Mouse (Mus musculus): ENCODE results near the gene Arid2.
"Not testable (repeated sequence)": the region's sequence is repeated elsewhere in the genome, so short reads cannot be mapped to it uniquely, and the experiment has no call there.

Arid2 gene

DNA sequence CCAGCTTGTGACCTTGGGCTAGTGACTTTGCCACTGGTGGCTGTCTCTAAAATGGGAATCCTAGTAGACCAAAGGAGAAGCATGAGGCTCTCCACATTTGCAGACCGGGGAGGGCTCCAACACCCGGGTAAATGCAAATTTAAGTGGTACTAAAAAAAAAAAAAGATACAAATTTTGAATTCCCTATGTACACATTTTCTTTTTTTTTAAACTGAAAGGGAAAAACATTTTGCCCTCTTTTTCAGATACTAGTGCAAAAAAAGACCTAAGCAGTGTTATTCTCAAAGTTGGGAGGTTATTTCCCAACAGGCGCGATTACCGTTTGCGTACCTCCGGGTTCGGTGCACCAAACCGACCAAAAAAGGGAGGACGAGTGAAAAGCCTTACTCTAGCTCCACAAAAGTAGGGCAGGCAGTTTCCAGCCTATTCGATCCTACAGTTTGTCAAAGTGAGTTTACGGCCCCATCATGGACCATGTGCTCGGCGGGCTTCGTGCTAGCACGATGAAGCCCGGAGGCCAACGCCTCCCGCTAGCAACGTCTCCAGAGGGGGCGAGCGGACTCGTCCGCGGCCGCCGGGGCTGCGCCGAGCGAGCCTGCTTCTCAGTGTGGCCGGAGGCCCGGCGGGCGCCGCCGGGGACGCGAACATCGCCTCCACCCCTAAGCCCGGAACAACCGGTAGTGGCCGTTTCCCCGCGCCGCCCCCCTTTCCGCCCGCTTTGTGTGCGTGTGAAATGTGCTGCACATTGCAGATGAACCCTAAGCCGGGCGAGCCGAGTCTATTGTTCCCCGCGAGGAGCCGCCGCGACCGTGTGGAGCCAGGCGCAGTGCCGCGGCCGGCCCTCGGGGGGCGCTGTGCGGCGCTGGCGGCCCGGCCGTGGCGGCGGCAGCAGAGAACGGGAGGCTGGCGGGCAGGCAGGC lies 1.0 kb upstream of the Arid2 start:
- peak; percentile 92 to 98 for DNase-seq (ENCODE audit: low spot score in 2 of 2)

DNA sequence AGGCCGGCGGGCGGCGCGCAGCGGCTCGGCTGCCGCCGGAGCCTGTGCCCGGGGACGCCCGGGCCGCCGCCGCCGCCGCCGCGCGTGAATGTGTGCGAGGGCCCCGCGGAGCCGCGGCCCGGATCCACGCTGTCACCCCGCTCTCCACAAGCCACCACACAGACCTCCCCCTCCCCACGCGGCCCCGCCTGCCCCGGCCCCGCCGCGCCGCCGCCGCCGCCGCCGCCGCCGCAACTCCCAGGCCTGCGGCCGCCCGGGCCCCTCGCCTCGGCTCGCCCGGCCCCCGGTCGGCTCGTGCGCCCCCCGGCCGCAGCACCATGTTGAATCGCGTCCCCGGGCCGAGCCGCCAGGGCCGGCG lies 404 bp upstream of the Arid2 start:
- no peak for DNase-seq (ENCODE audit: low spot score in 2 of 2)

DNA sequence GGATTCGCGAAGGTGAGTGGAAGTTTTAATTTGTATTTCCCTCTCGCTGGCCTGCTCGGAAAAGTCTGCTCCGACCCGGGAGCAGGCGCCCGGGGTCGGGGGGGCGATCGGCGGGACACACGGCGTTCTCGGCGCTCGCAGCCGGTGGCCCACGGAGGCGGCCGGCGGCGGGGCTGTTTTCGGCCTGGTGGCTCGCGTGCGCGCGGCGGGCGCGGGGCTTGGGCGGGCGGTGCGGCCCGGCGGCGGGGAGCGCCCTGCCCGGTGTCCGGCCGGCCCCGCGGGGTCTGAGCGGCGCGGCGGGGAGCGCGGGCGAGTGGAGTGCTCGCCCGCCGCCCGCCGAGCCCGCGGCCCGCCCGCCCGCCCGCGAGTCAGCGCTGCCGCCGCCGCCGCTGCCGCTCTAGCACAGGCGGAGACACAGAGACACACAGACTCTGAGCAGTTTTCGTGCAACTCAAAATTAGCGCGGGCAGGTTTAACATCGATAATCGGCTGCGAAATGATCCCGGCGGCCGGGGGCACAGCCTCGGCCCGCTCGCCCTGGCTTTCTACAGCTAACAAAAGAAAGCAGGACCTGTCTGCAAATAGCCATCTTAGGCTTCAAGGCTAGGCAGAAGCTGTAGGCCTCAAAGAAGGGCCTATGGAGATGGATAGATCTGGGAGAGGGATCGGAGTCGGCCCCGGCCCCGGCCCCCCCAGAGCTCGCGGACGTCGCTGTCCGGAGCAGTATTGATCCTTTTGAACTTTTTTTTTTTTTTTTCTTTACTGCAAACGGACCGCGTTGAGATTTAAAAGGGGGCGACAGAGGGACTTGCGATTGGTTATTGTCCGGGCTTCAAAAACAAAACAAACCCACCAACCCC lies 888 bp downstream of the Arid2 start:
- peak; percentile 61 to 86 for DNase-seq (ENCODE audit: low spot score in 2 of 2)

DNA sequence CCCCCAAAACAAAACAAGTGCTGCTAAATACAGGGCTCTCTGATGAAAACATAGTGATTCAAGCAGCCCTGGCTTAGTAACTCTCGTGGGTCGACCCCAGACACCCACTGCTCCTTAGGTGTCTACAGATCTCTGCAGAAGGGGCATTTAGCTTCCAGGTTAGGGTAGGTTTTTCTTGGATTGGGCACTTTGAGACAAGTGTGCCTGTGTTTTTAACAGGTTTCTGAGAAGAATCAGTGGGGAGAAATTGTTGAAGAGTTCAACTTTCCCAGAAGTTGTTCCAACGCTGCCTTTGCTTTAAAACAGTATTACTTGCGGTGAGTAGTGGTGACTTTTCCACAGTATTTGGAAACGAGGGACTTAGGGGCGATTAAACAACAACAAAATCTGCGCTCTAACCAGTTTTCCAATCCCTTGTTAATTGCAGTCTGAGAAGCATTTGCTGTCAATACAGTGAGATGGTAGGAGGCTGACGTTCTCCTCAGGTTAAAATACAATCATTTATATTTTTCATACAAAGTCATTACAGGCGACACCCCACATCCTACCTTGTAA lies 1.6 kb downstream of the Arid2 start:
- no peak for DNase-seq (ENCODE audit: low spot score in 2 of 2)

DNA sequence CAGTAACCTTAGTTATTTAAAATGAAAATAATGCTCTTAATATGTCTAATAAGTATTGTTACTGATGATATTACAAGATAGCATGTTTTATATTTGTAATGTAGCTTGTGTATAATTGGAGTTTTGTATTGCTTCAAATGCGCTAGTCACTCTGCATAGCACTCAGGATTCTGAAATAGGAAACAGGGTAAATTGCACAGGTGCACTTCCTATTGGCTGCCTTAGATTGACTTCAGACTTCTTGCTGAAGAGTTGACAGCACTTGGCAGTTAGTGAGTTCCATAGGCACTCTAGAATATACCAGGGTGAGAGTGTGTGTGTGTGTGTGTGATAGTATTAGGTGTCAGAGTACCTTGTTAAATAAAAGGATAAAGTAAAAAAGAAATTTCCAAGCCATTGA lies 2.7 kb downstream of the Arid2 start:
- DNase-seq (ENCODE audit: low spot score in 2 of 2) = no peak

DNA sequence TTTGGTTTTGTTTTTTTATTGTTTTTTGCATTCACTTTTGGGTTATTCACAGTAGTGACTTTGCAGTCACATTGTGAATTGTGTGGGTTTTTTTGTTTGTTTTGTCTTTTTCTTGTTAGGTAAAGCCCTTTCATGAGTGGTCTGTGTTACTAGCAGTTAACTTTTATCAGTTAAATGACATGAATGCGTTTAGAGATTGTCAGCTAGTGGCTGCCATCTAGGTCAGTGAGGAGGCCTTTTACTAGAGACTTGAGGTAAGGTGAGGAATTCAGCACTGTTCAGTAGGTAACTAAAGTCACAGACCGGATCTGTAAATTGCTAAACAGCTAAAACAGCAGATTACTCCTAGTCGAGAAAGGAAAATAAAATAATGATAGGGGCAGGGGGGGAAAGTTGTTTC lies 6.1 kb downstream of the Arid2 start:
- no peak for DNase-seq (ENCODE audit: low spot score in 2 of 2)

DNA sequence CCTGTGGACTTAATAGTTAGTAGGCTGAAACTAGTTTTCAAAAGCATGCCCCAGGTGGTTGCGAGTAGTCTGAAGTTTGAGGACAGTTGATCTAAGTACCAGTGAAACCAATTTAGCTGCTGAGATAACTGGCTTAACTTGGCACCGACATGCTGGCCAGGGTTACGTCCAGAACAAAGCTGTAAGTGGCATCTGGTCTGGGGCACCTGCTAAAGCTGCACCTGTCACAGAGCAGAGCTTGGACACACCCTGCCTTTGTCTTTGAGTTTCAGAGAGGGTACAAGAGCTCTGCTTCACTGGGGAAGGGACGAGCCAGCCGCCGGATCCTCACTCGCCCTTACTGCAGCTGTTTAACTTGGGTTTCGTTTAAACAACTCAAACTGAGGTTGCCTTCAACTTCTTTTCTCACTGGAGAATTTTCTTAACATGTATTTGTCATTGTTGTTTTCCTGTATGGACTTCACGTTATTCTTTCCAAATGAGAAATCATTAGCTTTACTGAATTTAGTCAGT lies 9.8 kb downstream of the Arid2 start:
- no peak for DNase-seq (ENCODE audit: low spot score in 2 of 2)

DNA sequence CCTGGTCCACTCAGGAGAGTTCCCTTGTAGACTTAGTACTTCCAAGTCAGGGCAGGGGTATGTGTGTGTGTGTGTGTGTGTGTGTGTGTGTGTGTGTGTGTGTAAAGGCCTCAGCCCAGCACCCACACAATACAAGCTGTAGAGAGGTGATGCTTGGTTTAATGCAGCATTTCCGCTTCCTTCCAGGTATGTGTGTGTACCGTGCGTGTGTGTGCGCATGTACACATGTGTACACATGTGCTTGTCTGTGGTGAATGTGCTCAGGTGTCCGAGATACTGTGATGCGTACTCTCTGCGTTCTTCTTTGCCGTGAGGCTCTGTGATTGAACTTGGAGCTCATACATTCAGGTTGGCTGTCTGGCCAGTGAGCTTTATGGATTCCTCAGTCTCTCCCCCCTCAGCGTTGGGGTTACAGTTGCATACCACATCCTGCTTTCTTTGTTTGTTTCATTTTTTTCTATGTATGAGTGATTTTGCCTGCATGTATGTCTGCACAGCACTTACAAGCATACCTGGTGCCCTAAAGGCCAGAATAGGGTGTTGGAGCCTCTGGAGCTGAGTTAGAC lies 10.4 kb downstream of the Arid2 start:
- DNase-seq (ENCODE audit: low spot score in 2 of 2) = no peak

DNA sequence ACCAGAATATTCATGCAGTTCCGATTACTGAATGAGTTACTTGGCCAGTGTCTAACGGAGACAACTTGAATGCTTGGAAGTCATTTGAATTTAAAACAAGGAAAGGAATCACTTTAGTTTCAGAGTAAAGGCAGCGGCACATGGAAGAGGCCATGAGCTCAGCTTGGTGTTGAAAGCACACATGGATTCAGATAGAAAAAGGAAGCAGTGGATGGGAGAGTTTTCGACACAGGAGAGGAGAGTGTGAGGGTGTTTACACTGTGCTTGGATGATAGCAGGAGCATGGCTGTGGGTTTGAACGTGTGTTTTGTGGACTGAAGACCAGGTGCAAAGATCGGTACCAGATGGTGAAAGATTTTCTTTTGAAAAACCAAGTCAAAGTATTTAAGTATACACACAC lies 22.0 kb downstream of the Arid2 start:
- DNase-seq (ENCODE audit: low spot score in 2 of 2) = no peak

DNA sequence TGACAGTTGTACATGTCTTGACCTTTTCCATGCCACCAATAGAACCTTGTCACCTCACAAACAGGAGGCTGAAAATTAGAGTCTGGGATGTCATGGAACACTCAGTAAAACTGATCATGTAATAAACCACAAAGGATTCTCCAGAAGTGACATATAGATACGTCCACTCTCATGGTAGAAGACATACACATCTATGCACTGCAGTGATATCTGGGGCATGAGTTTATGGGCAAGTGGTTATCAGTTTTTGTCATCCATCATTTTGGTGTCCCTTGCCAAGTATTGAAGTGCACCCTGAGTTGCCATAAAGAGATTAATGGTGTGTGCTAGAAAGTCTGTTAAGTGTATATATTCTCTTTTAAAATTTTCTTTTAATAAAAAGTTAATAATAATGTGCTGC lies 25.6 kb downstream of the Arid2 start:
- DNase-seq (ENCODE audit: low spot score in 2 of 2) = no peak

DNA sequence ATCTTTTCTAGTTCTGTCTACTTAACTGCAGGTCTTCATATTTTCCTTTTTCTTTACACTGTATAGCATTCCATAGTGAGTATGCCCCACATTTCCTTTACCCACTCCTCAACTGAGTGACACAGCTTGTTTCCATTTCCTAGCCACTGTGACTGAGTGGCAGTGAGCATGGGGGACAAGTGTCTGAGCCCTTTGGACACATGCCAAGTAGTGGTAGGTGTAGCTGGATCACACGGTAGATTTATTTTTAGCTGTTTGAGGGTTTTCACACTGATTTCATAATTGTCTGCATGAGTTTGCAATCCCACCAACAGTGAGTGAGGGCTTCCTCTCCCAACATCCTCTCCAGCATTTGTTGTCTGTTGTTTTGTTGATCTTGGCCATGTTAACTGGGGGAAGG lies 28.3 kb downstream of the Arid2 start:
- DNase-seq (ENCODE audit: low spot score in 2 of 2) = no peak

DNA sequence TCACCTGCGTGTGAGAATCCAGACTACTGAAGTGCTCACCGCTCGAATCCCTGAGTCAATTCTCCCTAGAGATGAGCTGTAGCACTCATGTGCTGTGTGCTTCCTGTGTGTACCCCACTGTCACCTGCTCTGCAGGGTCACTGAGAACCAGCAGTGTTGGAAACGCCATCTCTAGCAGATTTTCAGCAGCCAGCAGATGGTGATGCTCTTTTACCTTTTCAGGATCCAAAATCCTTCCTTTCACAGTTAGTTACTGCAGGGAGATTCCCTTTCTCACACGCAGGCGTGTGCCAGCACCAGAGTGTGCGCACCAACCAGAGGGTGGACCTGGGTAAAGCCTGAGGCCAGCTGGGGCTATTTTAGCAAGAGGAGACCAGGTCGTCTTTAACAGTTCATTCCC lies 32.0 kb downstream of the Arid2 start:
- no peak for DNase-seq (ENCODE audit: low spot score in 2 of 2)

DNA sequence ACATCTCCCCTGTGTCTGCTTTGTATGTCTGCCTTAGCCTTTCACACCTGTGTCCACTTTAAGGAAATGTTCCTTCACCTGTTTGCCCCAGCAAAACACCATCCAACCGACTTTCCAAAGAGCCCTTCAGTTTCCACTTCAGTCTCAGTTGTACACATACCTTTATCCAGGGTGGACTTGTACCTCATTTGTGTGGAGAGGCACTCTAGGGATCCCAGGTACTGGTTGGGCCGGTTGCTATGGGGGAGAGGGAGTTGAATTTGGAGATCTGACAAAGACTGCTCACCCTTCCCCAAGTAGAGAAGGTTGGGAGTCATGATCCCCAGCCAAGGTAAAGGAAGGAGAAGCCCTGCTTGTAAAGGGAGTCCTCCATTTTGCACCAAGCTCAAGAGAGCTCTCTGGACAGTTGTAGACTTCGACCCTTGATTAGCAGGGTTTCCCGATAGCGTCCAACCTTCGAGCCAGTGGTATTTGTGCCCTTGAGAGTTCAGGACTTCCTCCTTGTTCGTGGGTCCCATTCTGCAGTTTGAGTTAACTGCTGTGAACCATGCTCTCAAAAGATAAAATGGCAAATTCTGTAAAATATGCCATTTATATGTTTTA lies 38.5 kb downstream of the Arid2 start:
- no peak for DNase-seq (ENCODE audit: low spot score in 2 of 2)

DNA sequence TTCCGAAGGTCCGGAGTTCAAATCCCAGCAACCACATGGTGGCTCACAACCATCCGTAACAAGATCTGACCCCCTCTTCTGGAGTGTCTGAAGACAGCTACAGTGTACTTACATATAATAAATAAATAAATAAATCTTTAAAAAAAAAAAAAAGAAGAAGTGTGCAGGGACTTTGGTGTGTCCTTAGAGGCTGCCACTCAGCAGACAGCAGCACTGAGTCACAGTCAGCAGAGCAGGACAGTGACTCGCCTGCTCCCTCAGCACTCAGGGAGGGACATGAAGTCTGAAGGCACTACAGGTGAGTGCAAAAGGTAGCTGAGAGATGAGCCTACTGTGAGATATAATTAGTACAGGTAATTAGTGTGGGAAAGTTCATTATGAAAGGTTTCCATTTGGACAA lies 41.4 kb downstream of the Arid2 start:
- DNase-seq (ENCODE audit: low spot score in 2 of 2) = not testable (repeated sequence)

DNA sequence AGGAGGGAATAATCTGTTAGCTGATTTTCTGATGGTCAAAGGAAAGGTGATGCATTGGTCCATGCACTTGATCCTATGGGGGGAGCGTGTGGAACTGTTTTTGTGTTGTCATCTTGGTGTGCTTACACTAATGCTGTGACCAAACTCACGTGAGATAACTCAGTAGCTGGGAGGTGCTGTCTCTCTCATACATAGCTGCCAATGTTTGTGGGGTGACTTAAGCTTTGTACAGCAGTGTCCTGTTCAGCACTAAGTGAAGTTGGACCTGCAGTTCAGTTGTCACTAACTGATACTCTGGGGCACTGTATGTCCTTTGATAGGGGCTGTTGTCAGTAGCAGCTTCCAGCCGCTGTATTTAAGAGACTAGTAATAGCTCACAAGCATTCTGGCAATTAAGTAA lies 43.2 kb downstream of the Arid2 start:
- DNase-seq (ENCODE audit: low spot score in 2 of 2) = no peak

DNA sequence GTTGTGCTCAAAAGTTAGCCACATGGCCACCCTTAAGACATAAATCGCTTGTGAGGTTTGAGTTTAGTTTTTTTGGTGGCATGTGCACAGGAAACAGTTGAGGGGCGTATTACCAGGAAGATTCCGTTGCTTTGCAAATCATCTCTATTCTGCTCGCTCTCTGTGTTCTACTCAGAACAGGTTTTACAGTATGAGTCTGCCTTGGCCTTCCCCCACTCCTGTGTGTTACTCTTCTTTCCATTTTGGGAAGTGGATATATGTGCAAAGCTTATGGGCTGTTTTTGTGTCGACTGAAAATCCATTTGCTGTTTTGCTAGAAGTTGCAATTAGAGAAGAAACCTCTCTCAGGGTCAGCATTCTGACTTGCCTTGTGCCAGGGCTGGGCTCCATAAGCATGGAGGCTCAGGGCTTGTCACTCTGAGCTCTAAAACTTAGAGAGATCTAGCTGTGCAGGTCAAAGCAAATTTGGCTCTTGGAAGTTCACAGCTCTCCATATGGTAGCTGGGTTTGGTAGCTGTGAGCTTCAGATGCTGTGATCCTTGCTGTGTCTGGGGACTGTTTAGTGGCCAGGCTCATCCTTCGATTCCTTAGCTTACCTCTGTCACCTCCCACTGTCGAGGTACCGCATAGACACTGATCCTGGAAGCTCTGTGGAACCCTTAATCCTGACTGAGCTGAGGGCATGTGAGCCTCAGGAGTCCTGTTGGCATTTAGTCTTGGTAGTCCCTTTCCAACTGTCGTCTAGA lies 45.3 kb downstream of the Arid2 start:
- no peak for DNase-seq (ENCODE audit: low spot score in 2 of 2)

DNA sequence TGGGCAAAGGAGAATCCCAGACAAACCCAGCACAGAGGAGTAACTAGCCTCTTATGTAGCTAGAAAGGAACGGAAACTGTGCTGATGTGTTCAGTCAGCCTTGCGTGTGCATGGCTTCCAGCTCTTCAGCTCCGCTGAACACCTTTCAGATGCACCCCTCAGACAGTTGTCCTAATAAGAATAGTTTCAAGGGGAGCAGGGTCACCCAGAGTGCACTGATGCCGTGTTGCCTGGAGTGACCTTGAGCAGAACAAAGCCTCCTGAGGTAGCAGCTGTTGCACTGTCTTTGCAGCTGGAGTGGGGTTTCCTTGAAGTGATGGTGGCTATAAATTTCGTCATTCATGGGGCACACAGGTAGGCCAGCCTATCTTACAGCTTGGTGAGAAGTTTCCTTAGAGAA lies 46.0 kb downstream of the Arid2 start:
- DNase-seq (ENCODE audit: low spot score in 2 of 2) = no peak

DNA sequence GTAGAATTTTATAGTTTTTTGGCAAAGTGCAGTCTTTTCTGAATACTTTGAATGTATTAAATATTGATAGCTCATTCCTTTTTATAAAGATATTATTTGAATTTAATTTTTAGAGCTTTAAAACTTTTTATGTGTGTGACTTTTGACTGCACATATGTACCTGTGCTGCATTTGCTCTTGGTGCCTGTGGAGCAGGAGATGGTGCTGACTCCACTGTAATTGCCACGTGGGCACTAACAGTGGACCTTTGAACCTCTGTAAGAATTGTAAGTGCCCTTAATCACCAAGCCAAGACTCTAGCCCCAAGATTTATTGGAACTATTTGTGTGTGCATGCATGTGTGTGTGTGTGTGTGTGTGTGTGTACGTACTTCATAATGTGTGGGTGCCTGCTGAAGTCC lies 53.6 kb downstream of the Arid2 start:
- no peak for DNase-seq (ENCODE audit: low spot score in 2 of 2)

DNA sequence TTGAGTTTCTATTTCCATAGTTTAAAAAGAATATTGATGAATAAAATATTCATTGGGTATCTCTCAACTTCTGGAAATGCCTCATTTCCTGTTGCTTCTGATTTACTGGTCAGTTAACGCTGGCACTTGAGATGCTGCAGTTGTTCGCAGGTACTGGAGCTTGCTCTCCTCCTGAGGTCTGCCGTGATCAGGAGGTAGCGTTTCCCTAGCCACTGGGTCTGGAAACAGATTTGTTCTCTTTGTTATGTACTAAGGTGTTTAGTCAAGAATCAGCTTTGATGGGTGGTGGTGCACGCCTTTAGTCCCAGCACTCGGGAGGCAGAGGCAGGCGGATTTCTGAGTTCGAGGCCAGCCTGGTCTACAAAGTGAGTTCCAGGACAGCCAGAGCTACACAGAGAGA lies 54.8 kb downstream of the Arid2 start:
- DNase-seq (ENCODE audit: low spot score in 2 of 2) = no peak

DNA sequence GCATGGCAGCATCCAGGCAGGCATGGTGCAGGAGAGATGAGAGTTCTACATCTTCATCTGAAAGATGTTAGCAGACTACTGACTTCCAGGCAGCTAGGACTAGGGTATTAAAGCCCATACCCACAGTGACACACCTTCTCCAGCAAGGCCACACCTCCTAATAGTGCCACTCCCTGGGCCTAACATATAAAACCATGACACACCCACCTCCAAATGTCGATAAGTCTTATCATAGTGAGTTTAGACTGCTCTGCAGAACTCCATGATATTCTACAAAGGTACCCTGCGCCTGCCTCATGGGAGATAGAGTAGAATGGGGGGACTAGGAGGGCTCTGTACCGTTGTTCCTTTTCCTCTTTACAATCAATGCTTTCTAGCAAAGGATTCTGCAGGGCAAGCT lies 55.6 kb downstream of the Arid2 start:
- no peak for DNase-seq (ENCODE audit: low spot score in 2 of 2)
